Mouse (Mus musculus) G1E (cell line): ENCODE data around the gene Lefty1.
"Not testable (repeated sequence)": the region's sequence is repeated elsewhere in the genome, so short reads cannot be mapped to it uniquely, and the experiment has no call there.

Experiments
- CTCF ChIP-seq: IDR thresholded peaks from 2 replicates; pipeline ENCODE4 v1.5.1; 2012; ENCODE audit warnings: low read depth, low read length, inconsistent platforms, mixed read lengths
- POLR2AphosphoS5 ChIP-seq: IDR thresholded peaks from 2 replicates; pipeline ENCODE4 v1.6.1; 2012; ENCODE audit warnings: low read depth, low read length, inconsistent platforms; ENCODE audit not compliant: insufficient replicate concordance
- TAL1 ChIP-seq: conservative IDR thresholded peaks from 2 replicates; pipeline ENCODE4 v1.6.1; 2012; ENCODE audit warnings: low read depth, low read length, inconsistent platforms, mixed read lengths

- TF ChIP-seq CTCF, TAL1, POLR2AphosphoS5: not testable (repeated sequence)
Measured at GRCm38 (mm10) chr1:180894088-180894987, 40.5 kb upstream of the Lefty1 start.
